Mouse (Mus musculus): ENCODE results near the gene Pih1d2. TPM values are rescaled to one million over a fixed set of nuclear protein-coding genes. Genes with fewer than 3 reads are reported as not detected.
"Not testable (repeated sequence)": the region's sequence is repeated elsewhere in the genome, so short reads cannot be mapped to it uniquely, and the experiment has no call there.

The Pih1d2 gene
- polyA plus RNA-seq, 1 experiment from 2014 or later: 6.5 TPM

- Histone ChIP-seq H3K4me2 (no peak overlapping the region), H3K4me3 (no peak overlapping the region), H3K27me3 (no peaks in the 10 kb centered on the region), H3K4me1 (replicated peaks) (peaks cover 10% of the 10 kb centered on the region), H3K27ac (replicated peaks) (no peak overlapping the region), H3K36me3 (peaks cover 57% of the 10 kb centered on the region), H3K9ac (no peak overlapping the region), H3K9me3 (no peaks in the 10 kb centered on the region)
- ATAC-seq (ENCODE audit: low FRiP score, low read depth): no peak
- WGBS: 97% methylated on average over 8 of the region's 8 CpGs
These were observed 20.1 kb upstream of the Pih1d2 start for GRCm38 (mm10) chr9:50596973-50597372.

- Histone ChIP-seq H3K4me3 (no peak overlapping the region), H3K4me1 (replicated peaks) (peaks cover 36% of the 10 kb centered on the region), H3K27ac (replicated peaks) (no peak overlapping the region), H3K4me2 (peak overlapping the region; percentile 85; the same call in 1 of the 2 replicates), H3K9ac (no peak overlapping the region), H3K36me3 (peaks cover 52% of the 10 kb centered on the region), H3K9me3 (no peaks in the 10 kb centered on the region), H3K27me3 (no peaks in the 10 kb centered on the region)
- 85% methylated on average over 6 of the region's 6 CpGs for whole genome bisulfite sequencing
- ATAC-seq (ENCODE audit: low FRiP score, low read depth): no peak
These were observed 15.6 kb upstream of the Pih1d2 start for GRCm38 (mm10) chr9:50601536-50601935.

DNA sequence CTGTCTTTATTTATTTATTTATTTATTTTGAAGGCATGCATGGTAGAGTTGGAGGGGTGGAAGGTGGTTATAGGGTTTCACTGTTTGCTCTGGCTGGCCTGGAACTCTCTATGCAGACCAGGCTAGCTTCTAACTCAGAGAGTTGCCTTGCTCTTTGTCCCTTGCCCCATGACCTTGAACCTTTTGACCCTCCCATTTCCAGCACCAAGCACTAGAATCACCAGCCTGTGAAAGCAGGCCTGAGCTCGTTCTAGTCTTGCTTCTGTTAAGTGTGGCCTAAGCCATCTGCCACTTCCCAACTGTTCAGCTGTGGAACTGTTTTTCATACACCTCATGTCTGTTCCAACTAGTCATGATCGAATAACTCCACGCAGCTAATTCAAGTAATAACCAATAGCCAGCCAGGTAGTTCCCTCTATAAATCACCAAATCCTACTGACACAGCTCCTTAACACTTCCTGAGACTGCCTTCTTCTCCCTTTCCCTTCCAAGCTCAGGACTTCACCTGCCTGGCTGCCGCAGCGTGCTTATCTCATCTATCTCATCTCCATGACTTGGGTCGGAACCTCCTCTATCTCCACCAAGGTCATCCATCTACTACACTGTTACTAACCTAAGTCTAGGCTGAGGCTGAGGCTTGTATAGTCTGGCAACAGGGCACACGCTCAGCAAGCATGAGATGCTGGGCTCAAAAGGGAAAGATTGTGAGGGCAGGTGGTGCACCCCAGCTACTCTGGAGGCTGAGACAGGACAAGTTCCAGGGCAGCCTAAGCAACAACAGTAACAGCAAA, 14.9 kb upstream of the Pih1d2 start:
- Histone ChIP-seq H3K4me2 (peak overlapping the region; percentile 85), H3K27ac (replicated peaks) (no peak overlapping the region), H3K4me3 (peak overlapping the region; percentile 70), H3K9me3 (no peaks in the 10 kb centered on the region), H3K36me3 (peaks cover 47% of the 10 kb centered on the region), H3K4me1 (replicated peaks) (peaks cover 36% of the 10 kb centered on the region), H3K27me3 (no peaks in the 10 kb centered on the region), H3K9ac (peak overlapping the region; percentile 70; the same call in 1 of the 2 replicates)
- ATAC-seq (ENCODE audit: low FRiP score, low read depth): no peak
- WGBS: 94% methylated on average over 7 of the region's 7 CpGs

DNA sequence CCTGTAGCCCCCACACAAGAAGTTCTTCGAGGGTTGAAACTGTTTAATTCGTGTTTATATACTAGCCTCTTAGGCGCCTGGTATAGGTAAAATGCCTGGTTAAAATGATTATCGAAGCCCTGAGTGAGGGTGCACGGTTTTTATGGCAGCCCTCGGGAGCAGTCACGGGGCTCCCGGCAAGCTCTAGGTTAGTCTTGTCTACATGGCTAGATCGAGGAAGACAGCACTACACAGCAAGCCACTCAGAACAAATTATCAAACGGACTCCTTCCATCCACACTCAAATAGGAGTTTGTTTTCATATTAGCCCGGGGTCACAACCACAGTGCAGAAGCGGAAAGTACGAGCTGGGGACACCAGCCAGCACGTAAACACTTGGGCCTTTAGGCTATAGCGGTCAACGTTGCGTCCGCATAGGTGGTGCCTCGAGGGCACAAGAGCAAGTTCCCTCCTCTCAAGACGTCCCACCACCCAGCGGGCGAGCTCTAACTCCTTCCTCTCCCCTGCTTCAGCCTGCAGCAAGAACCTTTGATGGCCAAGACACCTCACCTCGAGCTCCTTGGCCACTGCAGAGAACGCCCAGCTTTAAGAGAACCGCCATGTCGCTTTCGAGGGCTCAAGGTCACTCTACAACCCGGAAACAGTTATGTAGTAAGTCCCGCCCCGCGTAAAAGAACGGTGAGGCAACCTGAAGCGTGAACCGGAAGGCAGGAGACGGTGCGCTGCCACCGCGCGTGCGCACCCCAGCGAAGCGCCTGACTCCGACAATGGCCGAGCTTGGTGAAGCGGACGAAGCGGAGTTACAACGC, 13.7 kb upstream of the Pih1d2 start, which contains the start of the genes Sdhd and Timm8b:
Gene Sdhd (minus strand): TSS at position 624 of the 809 bp plus-strand sequence.
Gene Timm8b (plus strand): TSS at position 722 of the 809 bp plus-strand sequence.
- Histone ChIP-seq H3K27me3 (no peaks in the 10 kb centered on the region), H3K27ac (replicated peaks) (peak within 1 kb of the TSS; percentile 91), H3K36me3 (peaks cover 46% of the 10 kb centered on the region), H3K4me2 (peak within 1 kb of the TSS; percentile 85), H3K4me1 (replicated peaks) (peaks cover 36% of the 10 kb centered on the region), H3K9me3 (no peaks in the 10 kb centered on the region), H3K4me3 (peak within 1 kb of the TSS; percentile 70), H3K9ac (peak within 1 kb of the TSS; percentile 70)
- peak; percentile 99 for ATAC-seq (ENCODE audit: low FRiP score, low read depth)
- WGBS: 1% methylated on average over 48 of the region's 48 CpGs

- peak overlapping the region; percentile 85 for H3K4me2 ChIP-seq
- ATAC-seq (ENCODE audit: low FRiP score, low read depth): peak; percentile 94
- under 1% methylated on average over 24 of the region's 24 CpGs for WGBS
- H3K9ac ChIP-seq: peak overlapping the region; percentile 70
- H3K9me3 ChIP-seq: no peaks in the 10 kb centered on the region
- H3K4me1 ChIP-seq (replicated peaks): peaks cover 36% of the 10 kb centered on the region
- H3K27ac ChIP-seq (replicated peaks): peak overlapping the region; percentile 91
- no peaks in the 10 kb centered on the region for H3K27me3 ChIP-seq
- H3K36me3 ChIP-seq: peaks cover 42% of the 10 kb centered on the region
- H3K4me3 ChIP-seq: peak overlapping the region; percentile 70
These were observed 13.2 kb upstream of the Pih1d2 start for GRCm38 (mm10) chr9:50603998-50604324.

DNA sequence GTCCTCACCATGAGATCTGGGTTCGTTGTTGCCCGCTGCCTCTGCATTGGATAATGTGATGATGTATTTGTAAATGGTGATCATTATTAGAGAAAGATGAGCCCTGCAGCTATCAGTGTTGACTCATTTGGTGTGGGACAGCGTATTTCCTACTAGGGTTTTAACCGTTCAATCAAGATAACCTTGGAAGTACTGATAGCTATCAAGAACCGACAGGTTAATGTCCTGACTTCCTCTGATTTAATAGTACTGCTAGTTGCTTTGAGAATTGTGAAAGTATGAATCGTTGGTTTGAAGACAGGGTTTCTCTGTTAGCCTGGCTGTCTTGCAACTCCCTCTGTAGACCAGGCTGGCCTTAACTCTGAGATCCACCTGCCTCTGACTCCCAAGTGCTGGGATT, 12.8 kb upstream of the Pih1d2 start:
- Histone ChIP-seq H3K27me3 (no peaks in the 10 kb centered on the region), H3K4me2 (peak overlapping the region; percentile 85)
- no peak for ATAC-seq (ENCODE audit: low FRiP score, low read depth)

GRCm38 (mm10) chr9:50612115-50612514, 5.0 kb upstream of the Pih1d2 start:
- ATAC-seq (ENCODE audit: low FRiP score, low read depth): no peak
- 86% methylated on average over 4 of the region's 4 CpGs for WGBS
- Histone ChIP-seq H3K27ac (replicated peaks) (no peak overlapping the region), H3K4me1 (replicated peaks) (peaks cover 24% of the 10 kb centered on the region), H3K9ac (no peak overlapping the region), H3K4me3 (no peak overlapping the region), H3K36me3 (peaks cover 68% of the 10 kb centered on the region), H3K27me3 (no peaks in the 10 kb centered on the region), H3K9me3 (no peaks in the 10 kb centered on the region), H3K4me2 (no peak overlapping the region)

More for the DNA sequence above, 12.8 kb upstream of the Pih1d2 start:
- Histone ChIP-seq H3K4me1 (replicated peaks) (peaks cover 36% of the 10 kb centered on the region), H3K9ac (peak overlapping the region; percentile 70), H3K4me3 (peak overlapping the region; percentile 70), H3K9me3 (no peaks in the 10 kb centered on the region), H3K36me3 (peaks cover 39% of the 10 kb centered on the region), H3K27ac (replicated peaks) (peak overlapping the region; percentile 91)
- WGBS: 6% methylated on average over 6 of the region's 6 CpGs

DNA sequence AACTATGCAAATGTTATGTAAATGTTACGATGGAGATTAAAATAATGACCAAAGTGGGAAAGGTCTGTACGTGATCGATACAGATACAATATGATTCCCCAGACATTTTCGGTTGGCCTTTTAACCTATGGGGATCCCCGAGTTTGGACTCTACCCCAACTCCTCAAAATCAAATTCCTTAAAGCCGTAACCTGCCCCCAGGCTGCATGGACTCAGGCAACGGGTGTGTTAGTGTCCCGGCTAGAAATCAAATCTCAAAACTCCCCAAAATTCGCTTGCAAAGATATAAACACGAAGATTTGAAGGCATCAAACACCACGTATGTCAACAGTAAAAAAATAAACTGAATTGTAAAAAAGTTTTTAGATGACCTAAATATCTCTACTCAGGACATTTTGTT, 960 bp upstream of the Pih1d2 start:
- peaks cover 39% of the 10 kb centered on the region for H3K36me3 ChIP-seq
- no peak for ATAC-seq (ENCODE audit: low FRiP score, low read depth)
- H3K4me3 ChIP-seq: peak overlapping the region; percentile 100
- no peaks in the 10 kb centered on the region for H3K9me3 ChIP-seq
- peak overlapping the region; percentile 87 for H3K4me2 ChIP-seq
- peak overlapping the region; percentile 94; the same call in 1 of the 2 replicates for H3K27ac ChIP-seq (replicated peaks)
- no peaks in the 10 kb centered on the region for H3K27me3 ChIP-seq
- H3K9ac ChIP-seq: peak overlapping the region; percentile 97
- H3K4me1 ChIP-seq (replicated peaks): peaks cover 30% of the 10 kb centered on the region
- 42% methylated on average over 11 of the region's 11 CpGs for WGBS

GRCm38 (mm10) chr9:50617794-50618330, 741 bp downstream of the Pih1d2 start:
- no peak; the same call in 1 of the 2 replicates for ATAC-seq (ENCODE audit: low FRiP score, low read depth)
- H3K4me2 ChIP-seq: peak overlapping the region; percentile 87
- peak overlapping the region; percentile 100 for H3K4me3 ChIP-seq
- no peak overlapping the region for H3K9ac ChIP-seq
- H3K4me1 ChIP-seq (replicated peaks): peaks cover 30% of the 10 kb centered on the region
- H3K27me3 ChIP-seq: no peaks in the 10 kb centered on the region
- H3K9me3 ChIP-seq: no peaks in the 10 kb centered on the region
- H3K27ac ChIP-seq (replicated peaks): no peak overlapping the region
- H3K36me3 ChIP-seq: peaks cover 24% of the 10 kb centered on the region
- WGBS: 63% methylated on average over 9 of the region's 9 CpGs

DNA sequence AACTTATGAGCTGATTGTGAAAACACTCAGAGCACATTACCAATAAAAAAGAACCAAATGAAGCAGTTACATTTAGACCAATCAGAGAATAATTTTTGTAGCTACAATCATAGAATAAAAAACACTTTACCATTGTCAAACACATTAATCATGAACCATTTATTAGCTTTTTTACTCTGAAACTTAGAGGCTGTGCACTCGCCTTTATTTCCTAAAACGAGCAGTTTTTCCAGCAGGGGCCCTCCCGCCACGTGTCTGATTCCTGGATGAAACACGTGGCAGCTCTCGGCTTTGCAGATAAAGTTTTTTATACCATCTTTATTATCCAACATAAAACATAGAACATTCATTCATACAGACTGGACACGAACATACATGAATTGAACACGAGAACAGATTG, 13.8 kb downstream of the Pih1d2 start:
- not testable (repeated sequence) for H3K4me3 ChIP-seq; ATAC-seq (ENCODE audit: low FRiP score, low read depth); H3K27me3 ChIP-seq; H3K27ac ChIP-seq (replicated peaks); H3K4me1 ChIP-seq (replicated peaks); H3K9me3 ChIP-seq; H3K4me2 ChIP-seq; H3K9ac ChIP-seq
- peaks cover 23% of the 10 kb centered on the region for H3K36me3 ChIP-seq
- 90% methylated on average over 6 of the region's 8 CpGs for WGBS

- Histone ChIP-seq H3K4me3 (no peak overlapping the region), H3K4me1 (replicated peaks) (no peaks in the 10 kb centered on the region), H3K4me2 (no peak overlapping the region), H3K9me3 (no peaks in the 10 kb centered on the region), H3K27ac (replicated peaks) (no peak overlapping the region), H3K36me3 (peaks cover 32% of the 10 kb centered on the region), H3K9ac (no peak overlapping the region), H3K27me3 (no peaks in the 10 kb centered on the region)
- WGBS: 92% methylated on average over 6 of the region's 6 CpGs
- no peak for ATAC-seq (ENCODE audit: low FRiP score, low read depth)
These were observed 15.0 kb downstream of the Pih1d2 start for GRCm38 (mm10) chr9:50632016-50632688.
